ENCODE assay signal across 25 mouse cellular contexts in the genomic region with DNA sequence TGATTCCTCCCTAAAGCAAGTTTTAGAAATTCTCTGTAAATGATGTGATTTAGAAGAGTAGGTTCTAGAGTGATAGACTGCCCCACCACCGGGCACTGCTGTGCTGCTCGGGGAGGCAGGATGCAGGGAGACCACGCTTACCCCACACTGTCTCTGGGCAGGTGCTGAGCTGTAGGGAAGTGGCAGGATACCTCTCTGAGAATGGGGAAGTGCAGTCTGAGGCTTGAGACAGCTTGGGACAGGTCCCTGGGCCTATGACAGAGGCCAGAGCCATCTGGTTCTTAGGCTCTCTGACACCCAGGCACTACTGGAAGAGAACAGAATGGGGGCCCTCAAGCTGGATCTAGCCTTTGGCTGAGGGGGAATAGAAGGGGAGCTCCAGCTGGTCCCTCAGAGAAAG.
DNase-seq lines count a peak whose midpoint lies in the region; ATAC-seq and TF ChIP-seq lines count a peak whose summit lies in the region.
"Had no signal": no experiment of that assay in that cellular context is flagged by ENCODE, and none has a peak within 500 bp of the region (broad histone marks: within the 10 kb centered on the region; RNA-seq: fewer than 3 reads in every experiment).

No protein-coding gene starts in this region.

- ATAC-seq in granulocyte monocyte progenitor cell, adult 5-6 weeks (replicated peaks; ENCODE audit: poor library complexity, severe bottlenecking), result peak; percentile 40
- ATAC-seq in megakaryocyte progenitor cell, adult 5-6 weeks (replicated peaks; ENCODE audit: poor library complexity), result peak; percentile 60
- ATAC-seq: activated CD4-positive, CD25-positive, alpha-beta regulatory T cell, adult 4 months; forebrain, embryonic 14.5 days; intestine, embryonic 15.5 days had no signal

- no peaks in the 10 kb centered on the region for H3K79me2 ChIP-seq in CH12.LX (replicated peaks; ENCODE audit: control insufficient read depth, extremely low read depth, insufficient read depth, poor library complexity, severe bottlenecking)
- H3K79me2 ChIP-seq in heart, adult 2 months (replicated peaks; ENCODE audit: control insufficient read depth, insufficient read depth, low read length), result no peaks in the 10 kb centered on the region

- in situ Hi-C loops in CH12.LX (cut with MboI; ENCODE audit: low pct_ligation_motif_present, low pct_unique_long_range_greater_than_20kb, low sequenced_read_pairs), result no loop called here

- TF ChIP-seq POLR2A in CH12.LX (IDR thresholded peaks at IDR 0.05; ENCODE audit: low read depth, low read length), result no peak
- no peak for TF ChIP-seq POLR2A in heart, adult 2 months (IDR thresholded peaks at IDR 0.05; ENCODE audit: insufficient read depth, low read depth, low read length)

- no peak overlapping the region for H3K9ac ChIP-seq in CH12.LX (ENCODE audit: insufficient read depth, low read depth)
- H3K9ac ChIP-seq in heart, adult 2 months (ENCODE audit: low read depth, low read length), result no peak overlapping the region
- H3K9ac ChIP-seq: embryonic facial prominence, embryonic 12.5 days; embryonic facial prominence, embryonic 15.5 days; heart, embryonic 12.5 days; heart, embryonic 15.5 days; hindbrain, embryonic 15.5 days; intestine, embryonic 15.5 days had no signal

- peaks cover 0 to 8% of the 10 kb centered on the region in 2 experiments; a peak in 1 of 4 replicates for H3K4me1 ChIP-seq in CH12.LX (ENCODE audit: control insufficient read depth in 1 of 2, insufficient read depth in 2 of 2)
- no peaks in the 10 kb centered on the region for H3K4me1 ChIP-seq in heart, adult 2 months (ENCODE audit: control insufficient read depth, insufficient read depth, low read length)
- H3K4me1 ChIP-seq: embryonic facial prominence, embryonic 12.5 days; embryonic facial prominence, embryonic 15.5 days; heart, embryonic 12.5 days; heart, embryonic 15.5 days; hindbrain, embryonic 15.5 days; intestine, embryonic 15.5 days had no signal

- no peaks in the 10 kb centered on the region for H3K9me3 ChIP-seq in CH12.LX (replicated peaks; ENCODE audit: low read length)
- H3K9me3 ChIP-seq: embryonic facial prominence, embryonic 12.5 days; embryonic facial prominence, embryonic 15.5 days; heart, embryonic 12.5 days; heart, embryonic 15.5 days; hindbrain, embryonic 15.5 days; intestine, embryonic 15.5 days had no signal

- DNase-seq in CH12.LX (ENCODE audit: extremely low read depth), result peak; percentile 11
- no peak for DNase-seq in cerebellum, adult 8-10 months
- no peak for DNase-seq in heart, adult 2 months
- no peak for DNase-seq in frontal cortex, postnatal 36 days (ENCODE audit: low spot score in 2 of 2)
- DNase-seq: adrenal gland, adult 8-10 months; adrenal gland, postnatal 25 days; cerebellum, adult 18-20 months; cerebellum, postnatal 10 days; gastrocnemius, postnatal 10 days; gastrocnemius, postnatal 36 days; heart, adult 11 months; heart, postnatal 10 days; heart, postnatal 36 days; kidney, adult 11 months; kidney, adult 8-10 months had no signal

- H3K27me3 ChIP-seq in CH12.LX (replicated peaks), result no peaks in the 10 kb centered on the region
- H3K27me3 ChIP-seq in heart, adult 2 months (ENCODE audit: control insufficient read depth, insufficient read depth, low read length), result no peaks in the 10 kb centered on the region
- H3K27me3 ChIP-seq: embryonic facial prominence, embryonic 12.5 days; embryonic facial prominence, embryonic 15.5 days; heart, embryonic 12.5 days; heart, embryonic 15.5 days; hindbrain, embryonic 15.5 days; intestine, embryonic 15.5 days had no signal

- no peak overlapping the region for H3K27ac ChIP-seq in CH12.LX (ENCODE audit: insufficient read depth, low read depth)
- H3K27ac ChIP-seq in heart, adult 2 months, result no peak overlapping the region
- H3K27ac ChIP-seq: embryonic facial prominence, embryonic 12.5 days; embryonic facial prominence, embryonic 15.5 days; heart, embryonic 15.5 days; hindbrain, embryonic 15.5 days; intestine, embryonic 15.5 days had no signal

- no peak for TF ChIP-seq CTCF in CH12.LX (conservative IDR thresholded peaks at IDR 0.05 in 1 of 2, IDR thresholded peaks at IDR 0.05 in 1 of 2; ENCODE audit: low read depth in 2 of 2, low read length in 2 of 2)
- TF ChIP-seq CTCF in heart, adult 2 months (IDR thresholded peaks at IDR 0.05), result no peak

- H3K36me3 ChIP-seq in CH12.LX (replicated peaks in 1 of 2; ENCODE audit: control insufficient read depth in 1 of 2, insufficient read depth in 1 of 2, low read length in 1 of 2), result no peaks in the 10 kb centered on the region
- no peaks in the 10 kb centered on the region for H3K36me3 ChIP-seq in heart, adult 2 months (ENCODE audit: control insufficient read depth, insufficient read depth, low read length)
- H3K36me3 ChIP-seq: embryonic facial prominence, embryonic 12.5 days; embryonic facial prominence, embryonic 15.5 days; heart, embryonic 12.5 days; heart, embryonic 15.5 days; hindbrain, embryonic 15.5 days; intestine, embryonic 15.5 days had no signal

- 95% methylated on average over 3 of the region's 3 CpGs for WGBS in heart, adult 2 months

- dilution Hi-C loops in CH12.LX (cut with MboI; ENCODE audit: extremely low pct_ligation_motif_present, extremely low pct_unique_long_range_greater_than_20kb, low sequenced_read_pairs), result no loop called here

- no peak for TF ChIP-seq EP300 in CH12.LX (IDR thresholded peaks at IDR 0.05; ENCODE audit: low read length)
- no peak for TF ChIP-seq EP300 in heart, adult 2 months (IDR thresholded peaks at IDR 0.05; ENCODE audit: insufficient read depth, low read depth, low read length)

- H3K4me3 ChIP-seq in CH12.LX (replicated peaks in 1 of 3; ENCODE audit: low read depth in 2 of 3, low read length in 2 of 3, poor library complexity in 1 of 3), result no peak overlapping the region
- H3K4me3 ChIP-seq in heart, adult 2 months, result no peak overlapping the region
- H3K4me3 ChIP-seq: embryonic facial prominence, embryonic 12.5 days; embryonic facial prominence, embryonic 15.5 days; heart, embryonic 12.5 days; heart, embryonic 15.5 days; hindbrain, embryonic 15.5 days; intestine, embryonic 15.5 days had no signal

- intact Hi-C loops in heart, adult 2 months (cut with DNase I), result no loop called here

- no peak overlapping the region for H3K4me2 ChIP-seq in CH12.LX (ENCODE audit: insufficient read depth, low read depth, poor library complexity, severe bottlenecking)
- H3K4me2 ChIP-seq: embryonic facial prominence, embryonic 12.5 days; embryonic facial prominence, embryonic 15.5 days; heart, embryonic 12.5 days; heart, embryonic 15.5 days; hindbrain, embryonic 15.5 days; intestine, embryonic 15.5 days had no signal

- TF ChIP-seq RAD21 in CH12.LX (IDR thresholded peaks at IDR 0.05; ENCODE audit: low read depth, low read length), result no peak

TF ChIP-seq in CH12.LX, 34 proteins besides CTCF, POLR2A, EP300 and RAD21:
- TF ChIP-seq ETS1 (conservative IDR thresholded peaks at IDR 0.05; ENCODE audit: low read depth, low read length) (no peak), NRF1 (IDR thresholded peaks at IDR 0.05; ENCODE audit: low read depth, low read length) (no peak), SMC3 (IDR thresholded peaks at IDR 0.05; ENCODE audit: low read depth, low read length) (no peak), MAX (IDR thresholded peaks at IDR 0.05; ENCODE audit: low read length) (no peak)
TF ChIP-seq in CH12.LX: peak in this region for 0.
